Mouse (Mus musculus): Measurements from ENCODE around the gene Dcn. TPM values are rescaled to one million over a fixed set of nuclear protein-coding genes. Genes with fewer than 3 reads are reported as not detected.

Gene Dcn
- polyA plus RNA-seq, 1 experiment from 2014 or later = 302 TPM

DNA sequence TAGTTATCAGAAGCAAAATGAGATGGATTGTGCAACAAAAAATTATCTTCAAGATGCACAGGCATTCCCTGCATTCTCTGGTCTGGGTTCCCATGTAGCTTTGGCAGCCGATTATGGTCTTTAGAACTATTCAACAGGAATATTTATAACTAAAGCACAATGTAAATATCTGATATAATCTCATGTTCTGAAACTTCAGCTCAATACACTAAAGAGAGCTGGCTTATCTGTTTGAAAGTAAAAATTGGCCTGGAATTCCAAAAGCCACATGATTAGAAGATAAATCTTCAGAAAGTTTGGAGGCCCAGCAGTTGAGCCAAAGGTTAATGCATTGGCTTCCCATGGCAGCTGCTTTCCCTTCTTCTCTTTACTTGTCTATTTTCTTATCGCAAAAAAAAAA is 4.6 kb downstream of the Dcn start:
- H3K9ac ChIP-seq = no peak overlapping the region
- H3K4me1 ChIP-seq = peaks cover 14% of the 10 kb centered on the region
- H3K4me2 ChIP-seq (replicated peaks) = no peak overlapping the region
- WGBS = 88% methylated on average over 2 of the region's 2 CpGs
- no peaks in the 10 kb centered on the region for H3K36me3 ChIP-seq
- no peaks in the 10 kb centered on the region for H3K9me3 ChIP-seq
- H3K27ac ChIP-seq = no peak overlapping the region
- no peak for ATAC-seq (ENCODE audit: low FRiP score, low read depth)
- H3K27me3 ChIP-seq = no peaks in the 10 kb centered on the region
- H3K4me3 ChIP-seq = no peak overlapping the region

DNA sequence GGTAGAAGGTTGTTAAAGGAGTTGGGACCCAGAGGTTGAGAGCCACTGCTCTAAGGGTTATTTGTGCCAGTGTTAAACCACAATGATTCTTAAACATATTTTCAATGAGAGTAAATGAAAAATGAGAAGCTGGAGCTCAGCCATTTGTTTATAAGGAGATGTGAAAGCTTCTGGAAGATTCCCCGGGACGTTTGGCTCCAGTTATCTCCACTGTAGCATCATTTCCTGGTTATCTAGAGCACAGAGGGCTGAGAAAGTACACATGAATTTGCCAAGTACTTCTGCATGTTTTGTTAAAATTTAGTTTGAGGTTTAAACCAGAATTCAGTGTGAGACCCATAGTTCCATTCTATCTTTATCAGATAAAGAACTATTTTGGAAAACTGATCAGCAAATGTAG is 5.7 kb downstream of the Dcn start:
- WGBS = 81% methylated on average over 2 of the region's 2 CpGs
- ATAC-seq (ENCODE audit: low FRiP score, low read depth) = no peak
- Histone ChIP-seq H3K36me3 (no peaks in the 10 kb centered on the region), H3K27ac (no peak overlapping the region), H3K4me3 (no peak overlapping the region), H3K9ac (no peak overlapping the region), H3K4me1 (peaks cover 3% of the 10 kb centered on the region; the same call in 1 of the 2 replicates), H3K4me2 (replicated peaks) (no peak overlapping the region), H3K27me3 (no peaks in the 10 kb centered on the region), H3K9me3 (no peaks in the 10 kb centered on the region)

DNA sequence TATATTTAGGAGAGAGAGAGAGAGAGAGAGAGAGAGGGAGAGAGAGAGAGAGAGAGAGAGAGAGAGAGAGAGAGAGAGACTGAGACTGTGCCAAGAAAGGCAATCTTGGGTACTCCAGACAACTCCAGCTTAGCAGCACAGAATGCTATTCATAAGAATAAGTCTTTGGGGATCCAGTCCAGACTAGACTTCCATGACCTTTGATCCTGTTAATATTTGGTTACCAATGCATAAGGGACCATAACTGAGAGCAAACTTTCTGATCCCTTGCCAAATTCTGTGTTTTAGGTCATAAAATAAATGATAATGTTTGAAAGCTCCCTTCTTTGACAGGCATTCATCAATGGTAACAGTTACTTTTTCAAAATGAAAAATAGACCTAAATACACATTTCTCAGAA is 6.7 kb downstream of the Dcn start:
- no peak for ATAC-seq (ENCODE audit: low FRiP score, low read depth)
- no peak overlapping the region for H3K27ac ChIP-seq
- no peaks in the 10 kb centered on the region for H3K9me3 ChIP-seq
- H3K27me3 ChIP-seq = no peaks in the 10 kb centered on the region
- no peak overlapping the region for H3K4me2 ChIP-seq (replicated peaks)
- H3K9ac ChIP-seq = no peak overlapping the region
- H3K36me3 ChIP-seq = no peaks in the 10 kb centered on the region
- H3K4me3 ChIP-seq = no peak overlapping the region
- no peaks in the 10 kb centered on the region for H3K4me1 ChIP-seq

DNA sequence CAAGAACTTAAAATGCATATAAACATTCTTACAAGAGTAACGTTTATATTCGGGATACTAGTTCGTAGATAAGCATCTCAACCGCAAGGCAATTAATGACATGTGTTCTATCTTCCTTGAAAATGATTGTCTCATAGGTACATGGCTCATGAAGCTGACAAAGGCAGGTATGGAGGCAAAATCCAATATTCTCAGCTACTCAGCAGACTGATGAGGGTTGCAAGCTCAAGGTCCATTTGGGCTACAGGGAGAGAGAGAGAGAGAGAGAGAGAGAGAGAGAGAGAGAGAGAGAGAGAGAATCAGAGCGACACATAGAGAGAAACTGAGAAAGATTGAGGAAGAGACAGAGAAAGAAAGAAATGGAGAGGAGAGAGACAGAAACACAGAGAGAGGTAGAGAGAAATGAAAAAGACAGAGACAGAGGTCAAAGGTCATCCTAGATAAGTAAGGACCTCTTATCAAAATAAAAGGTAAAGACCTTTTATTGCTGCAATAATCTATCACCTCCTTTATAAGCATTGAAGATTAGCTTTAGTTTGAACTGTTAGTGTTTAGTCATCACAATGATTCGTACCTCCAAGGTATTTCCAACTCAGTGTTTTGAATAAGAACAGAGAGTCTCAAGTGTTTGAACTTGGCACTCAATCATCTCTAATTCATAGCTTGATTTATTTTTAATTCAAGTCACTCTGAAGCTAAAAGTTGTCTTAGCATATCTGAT is 8.0 kb downstream of the Dcn start:
- no peak overlapping the region for H3K9ac ChIP-seq
- 89% methylated on average over 6 of the region's 6 CpGs for WGBS
- no peak overlapping the region for H3K4me2 ChIP-seq (replicated peaks)
- no peaks in the 10 kb centered on the region for H3K27me3 ChIP-seq
- ATAC-seq (ENCODE audit: low FRiP score, low read depth) = no peak
- H3K27ac ChIP-seq = no peak overlapping the region
- H3K4me1 ChIP-seq = no peaks in the 10 kb centered on the region
- H3K4me3 ChIP-seq = no peak overlapping the region
- H3K9me3 ChIP-seq = no peaks in the 10 kb centered on the region
- no peaks in the 10 kb centered on the region for H3K36me3 ChIP-seq

DNA sequence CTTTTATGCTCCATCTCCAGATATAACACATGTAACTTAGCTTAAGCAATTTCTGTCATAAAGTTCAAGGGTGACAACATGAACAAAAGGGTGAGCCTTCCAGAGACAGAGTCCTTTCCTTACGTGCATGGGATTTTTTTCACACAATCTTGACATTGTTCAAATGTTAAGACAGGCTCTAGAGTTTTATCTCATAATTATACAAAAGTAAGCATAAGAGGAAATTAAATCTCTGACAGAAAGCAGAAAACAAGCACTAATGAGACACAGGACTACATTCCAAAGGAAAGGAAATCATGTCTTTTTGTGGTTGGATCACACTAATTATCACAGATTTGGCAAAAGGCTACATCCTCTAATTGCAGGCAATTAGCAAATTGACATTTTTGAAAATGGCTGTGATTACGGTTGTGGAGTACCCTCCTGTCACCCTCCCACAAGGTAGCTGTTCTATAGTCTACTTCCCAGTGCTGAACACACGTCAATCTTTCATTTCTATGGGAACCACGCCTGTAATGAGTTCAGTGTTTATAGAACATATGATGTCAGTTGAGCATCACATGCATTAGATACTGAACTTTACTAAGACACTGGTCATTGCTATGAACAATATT is 13.1 kb downstream of the Dcn start:
- Histone ChIP-seq H3K27ac (no peak overlapping the region), H3K4me1 (no peaks in the 10 kb centered on the region), H3K36me3 (0 out of 2 replicates have a peak, but pooled peaks cover 4% of the 10 kb centered on the region), H3K9ac (no peak overlapping the region), H3K4me2 (replicated peaks) (no peak overlapping the region), H3K9me3 (no peaks in the 10 kb centered on the region), H3K4me3 (no peak overlapping the region), H3K27me3 (no peaks in the 10 kb centered on the region)
- ATAC-seq (ENCODE audit: low FRiP score, low read depth) = no peak
- 66% methylated on average over 4 of the region's 4 CpGs for WGBS

DNA sequence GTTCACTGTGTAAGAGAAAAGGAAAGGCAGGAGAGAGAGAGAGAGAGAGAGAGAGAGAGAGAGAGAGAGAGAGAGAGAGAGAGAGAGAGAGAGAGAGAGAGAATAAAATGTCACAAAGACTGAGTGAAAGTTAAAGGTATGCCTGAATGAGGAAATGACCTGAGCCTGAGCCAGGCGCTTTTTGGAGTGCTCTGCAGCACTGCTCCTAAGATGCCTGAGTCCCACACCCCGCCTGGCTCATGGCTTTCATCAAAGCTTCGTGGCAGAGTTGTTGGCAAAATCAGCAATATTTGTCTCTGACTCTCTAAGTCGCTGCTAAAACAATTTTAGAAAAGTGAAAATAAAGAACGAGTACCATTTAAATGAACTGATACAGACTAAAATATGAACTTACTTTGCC is 18.2 kb downstream of the Dcn start:
- ATAC-seq (ENCODE audit: low FRiP score, low read depth) = no peak
- Histone ChIP-seq H3K9me3 (no peaks in the 10 kb centered on the region), H3K4me3 (no peak overlapping the region), H3K9ac (no peak overlapping the region), H3K36me3 (0 out of 2 replicates have a peak, but pooled peaks cover 4% of the 10 kb centered on the region), H3K4me2 (replicated peaks) (no peak overlapping the region), H3K4me1 (no peaks in the 10 kb centered on the region), H3K27ac (no peak overlapping the region), H3K27me3 (no peaks in the 10 kb centered on the region)
- WGBS = 45% methylated on average over 5 of the region's 5 CpGs

DNA sequence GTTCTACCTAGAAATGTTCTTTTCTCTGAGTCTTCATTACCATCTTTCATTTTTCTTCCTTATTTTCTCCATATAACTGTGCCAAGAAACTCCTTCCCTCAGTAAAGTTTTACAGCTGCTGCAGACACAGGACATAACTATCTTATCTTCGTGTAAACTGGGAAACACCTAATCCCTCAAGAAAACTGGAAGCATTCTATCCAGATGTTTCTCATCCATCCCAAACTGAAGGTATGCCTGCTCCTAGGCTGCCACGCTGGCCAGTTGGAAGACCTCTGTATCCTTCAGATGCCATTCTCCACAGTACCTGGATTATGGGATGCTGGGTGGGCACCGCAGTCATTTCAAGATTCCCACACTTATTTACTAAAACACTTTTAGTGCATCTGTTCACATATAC is 44.0 kb downstream of the Dcn start:
- no peak for ATAC-seq (ENCODE audit: low FRiP score, low read depth)

DNA sequence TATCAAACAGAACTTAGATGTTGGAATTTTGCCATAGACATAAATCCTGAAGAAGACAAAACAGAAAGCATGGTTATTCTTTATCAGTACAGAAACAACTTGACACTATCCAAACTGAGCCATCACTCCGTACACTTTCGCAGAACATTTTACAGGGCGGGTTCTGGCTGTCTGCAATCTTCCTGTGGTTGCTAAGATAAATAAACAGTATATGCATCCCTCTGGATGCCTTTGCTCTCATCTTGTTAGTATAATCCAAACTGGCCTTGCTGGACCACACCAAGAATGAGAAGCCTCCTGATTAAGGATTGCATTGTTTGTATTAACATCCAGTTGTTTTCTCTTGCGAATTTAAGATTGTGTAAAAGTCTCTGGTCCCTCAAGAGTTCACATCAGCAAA is 56.3 kb downstream of the Dcn start:
- no peak overlapping the region for H3K4me3 ChIP-seq
- no peaks in the 10 kb centered on the region for H3K36me3 ChIP-seq
- H3K27me3 ChIP-seq = no peaks in the 10 kb centered on the region
- no peaks in the 10 kb centered on the region for H3K4me1 ChIP-seq
- 83% methylated on average over 4 of the region's 4 CpGs for WGBS
- no peak for ATAC-seq (ENCODE audit: low FRiP score, low read depth)
- H3K27ac ChIP-seq = no peak overlapping the region
- H3K4me2 ChIP-seq (replicated peaks) = no peak overlapping the region
- no peak overlapping the region for H3K9ac ChIP-seq
- H3K9me3 ChIP-seq = no peaks in the 10 kb centered on the region

More for the DNA sequence above, 44.0 kb downstream of the Dcn start:
- Histone ChIP-seq H3K9me3 (no peaks in the 10 kb centered on the region), H3K36me3 (no peaks in the 10 kb centered on the region), H3K4me2 (replicated peaks) (no peak overlapping the region), H3K9ac (no peak overlapping the region), H3K4me1 (no peaks in the 10 kb centered on the region), H3K27ac (no peak overlapping the region), H3K27me3 (no peaks in the 10 kb centered on the region), H3K4me3 (no peak overlapping the region)
- 69% methylated on average over 3 of the region's 3 CpGs for WGBS

DNA sequence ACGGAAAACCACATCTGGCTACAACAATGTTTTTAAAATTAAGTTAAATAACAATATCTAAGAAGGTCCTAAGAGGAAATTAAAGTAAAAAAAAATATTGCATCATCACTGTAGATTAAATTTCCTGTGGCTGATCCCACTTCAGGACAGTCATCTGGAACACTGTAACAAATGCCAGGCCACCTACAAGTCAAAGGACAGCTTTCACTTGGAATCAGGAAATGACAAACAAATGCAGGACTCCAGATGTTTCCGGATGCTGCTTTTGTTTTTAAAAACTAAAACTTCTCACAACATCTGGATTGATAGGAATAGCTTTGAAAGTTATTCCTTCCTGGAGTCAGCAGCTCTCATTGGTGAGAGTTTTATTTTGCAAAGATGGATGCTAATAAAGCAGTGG is 57.5 kb downstream of the Dcn start:
- H3K9me3 ChIP-seq = no peaks in the 10 kb centered on the region
- H3K27me3 ChIP-seq = no peaks in the 10 kb centered on the region
- H3K27ac ChIP-seq = no peak overlapping the region
- WGBS = 27% methylated on average over 2 of the region's 2 CpGs
- no peaks in the 10 kb centered on the region for H3K4me1 ChIP-seq
- H3K4me3 ChIP-seq = no peak overlapping the region
- H3K4me2 ChIP-seq (replicated peaks) = no peak overlapping the region
- no peaks in the 10 kb centered on the region for H3K36me3 ChIP-seq
- H3K9ac ChIP-seq = no peak overlapping the region
- ATAC-seq (ENCODE audit: low FRiP score, low read depth) = peak; percentile 51; the same call in 1 of the 2 replicates

DNA sequence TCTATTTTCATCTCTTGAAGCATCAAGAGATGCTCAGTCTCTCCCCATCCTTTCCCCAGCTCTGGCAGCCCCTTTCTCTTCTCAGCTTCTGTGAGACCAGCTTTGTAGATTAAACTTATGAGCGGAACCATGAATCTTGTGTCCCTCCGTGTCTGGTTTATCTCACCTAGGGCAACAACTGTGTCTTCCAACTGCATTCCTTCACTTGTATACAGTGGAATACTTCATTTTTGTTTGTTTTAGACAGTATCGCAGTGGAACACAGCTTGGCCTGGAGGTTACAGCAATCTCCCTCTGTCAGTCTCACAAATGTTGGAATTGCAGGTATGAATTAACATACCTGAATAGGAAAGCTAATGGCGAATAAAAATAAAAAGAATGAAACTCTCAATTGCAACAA is 58.8 kb downstream of the Dcn start:
- H3K27me3 ChIP-seq = no peaks in the 10 kb centered on the region
- WGBS = 83% methylated on average over 4 of the region's 4 CpGs

DNA sequence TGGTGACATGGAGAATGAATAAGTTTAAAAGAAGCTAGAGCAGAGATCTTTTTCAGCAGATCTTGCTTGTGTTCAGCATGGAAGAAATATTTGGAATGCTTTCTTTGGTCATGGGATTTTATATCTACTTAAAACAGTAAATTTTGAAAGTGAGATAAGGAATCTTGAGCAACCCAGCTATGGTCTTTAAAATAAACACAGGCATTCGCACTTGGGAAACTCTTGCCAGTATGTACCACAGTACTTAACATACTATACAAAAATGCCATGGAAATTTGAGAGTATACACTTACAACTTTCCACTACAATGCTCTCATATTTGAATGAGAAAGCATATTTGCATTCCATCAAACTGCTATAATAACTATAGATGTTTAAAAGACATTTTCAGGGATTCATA is 68.3 kb downstream of the Dcn start:
- no peak overlapping the region for H3K4me2 ChIP-seq (replicated peaks)
- no peak overlapping the region for H3K9ac ChIP-seq
- no peaks in the 10 kb centered on the region for H3K9me3 ChIP-seq
- H3K4me3 ChIP-seq = no peak overlapping the region
- H3K4me1 ChIP-seq = no peaks in the 10 kb centered on the region
- WGBS = 82% methylated on average over 1 of the region's 1 CpGs
- no peaks in the 10 kb centered on the region for H3K36me3 ChIP-seq
- no peaks in the 10 kb centered on the region for H3K27me3 ChIP-seq
- H3K27ac ChIP-seq = no peak overlapping the region
- ATAC-seq (ENCODE audit: low FRiP score, low read depth) = no peak

More for the DNA sequence above, 58.8 kb downstream of the Dcn start:
- Histone ChIP-seq H3K9me3 (no peaks in the 10 kb centered on the region), H3K4me3 (no peak overlapping the region), H3K36me3 (no peaks in the 10 kb centered on the region), H3K4me2 (replicated peaks) (no peak overlapping the region), H3K9ac (no peak overlapping the region), H3K4me1 (no peaks in the 10 kb centered on the region), H3K27ac (0 out of 2 replicates have a peak overlapping the region, but pooled peaks have one; percentile 6)
- ATAC-seq (ENCODE audit: low FRiP score, low read depth) = no peak

DNA sequence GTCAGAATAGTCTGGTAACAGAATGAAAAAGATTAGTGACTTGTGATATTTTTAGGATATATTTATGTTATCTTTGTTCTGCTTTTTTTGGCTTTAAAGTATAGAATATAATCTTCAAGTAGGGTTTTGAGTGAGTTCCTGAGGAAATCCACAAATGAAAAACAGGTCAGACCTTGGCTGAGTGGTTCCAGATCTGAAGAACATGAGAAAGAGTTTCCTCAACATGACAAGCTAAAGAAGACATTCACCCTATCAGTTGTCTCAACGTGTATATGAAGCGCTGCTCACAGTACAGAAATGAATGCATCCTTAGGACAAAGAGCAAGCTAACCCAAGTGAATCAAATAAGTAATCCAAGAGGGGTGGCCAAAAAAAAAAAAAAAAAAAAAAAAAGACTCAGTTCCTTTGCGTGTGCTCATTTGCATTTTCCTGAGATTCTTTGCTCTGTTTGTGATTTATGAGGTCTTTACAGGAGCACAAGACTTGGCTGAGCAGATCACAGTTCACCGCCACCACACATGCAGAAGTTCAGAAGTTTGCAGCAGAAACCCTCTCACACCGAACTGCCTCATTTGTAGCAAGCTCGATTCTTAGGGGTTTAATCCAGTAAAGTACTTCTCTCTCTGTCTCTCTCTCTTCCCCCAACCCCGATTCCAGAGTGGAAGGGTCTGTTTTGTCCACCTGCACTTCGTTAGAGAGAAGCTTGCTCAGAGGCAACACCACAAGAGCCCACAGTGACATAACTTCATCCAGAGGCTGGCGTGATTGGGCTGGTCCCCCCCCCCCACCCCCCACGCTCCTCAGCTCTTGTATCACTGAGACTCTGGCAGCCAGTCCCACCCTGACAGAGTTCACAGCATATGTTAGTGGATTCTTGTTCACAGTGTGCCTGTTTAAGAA is 85.8 kb downstream of the Dcn start, which contains the start of gene Lum:
Gene Lum, plus strand, starts transcription at position 172 of the 900 bp plus-strand sequence.
- Histone ChIP-seq H3K9ac (peak within 1 kb of the TSS; percentile 55), H3K36me3 (peaks cover 6% of the 10 kb centered on the region), H3K27ac (peak within 1 kb of the TSS; percentile 86), H3K4me3 (peak within 1 kb of the TSS; percentile 28), H3K4me1 (peaks cover 13% of the 10 kb centered on the region), H3K4me2 (replicated peaks) (peak within 1 kb of the TSS; percentile 56), H3K9me3 (0 out of 2 replicates have a peak, but pooled peaks cover 3% of the 10 kb centered on the region), H3K27me3 (no peaks in the 10 kb centered on the region)
- ATAC-seq (ENCODE audit: low FRiP score, low read depth) = peak; percentile 89
- WGBS = 16% methylated on average over 10 of the region's 10 CpGs
